Mouse (Mus musculus) CD4-positive helper T cell, adult 2 months (primary cell): ENCODE data around the gene Cops4.

Experiments used
- DNase-seq: peaks from one replicate; pipeline ENCODE4 v3.0.0-alpha.2; 2012; ENCODE audit warnings: low read depth, missing footprints, low spot score

Cops4 gene

DNA sequence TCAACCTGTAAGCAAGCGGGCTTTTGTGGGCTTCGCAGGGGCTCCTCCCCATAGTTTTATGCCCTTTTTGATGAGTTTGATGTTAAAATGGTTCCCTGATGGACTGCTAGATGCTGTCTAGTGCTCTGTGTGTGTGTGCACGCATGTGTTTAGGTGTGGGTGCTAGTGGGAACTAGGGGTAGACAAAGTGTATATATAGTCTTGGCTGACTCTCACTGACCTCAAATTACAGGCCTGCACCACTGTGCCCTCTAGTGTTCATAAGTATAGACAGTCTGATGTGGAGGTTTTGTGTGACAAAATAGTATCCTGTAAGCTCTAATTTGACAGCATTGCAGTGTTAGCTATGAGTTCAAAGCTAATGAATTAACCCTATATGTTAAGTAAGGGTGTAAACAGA, 18.5 kb downstream of the Cops4 start:
- DNase-seq = peak; percentile 62

DNA sequence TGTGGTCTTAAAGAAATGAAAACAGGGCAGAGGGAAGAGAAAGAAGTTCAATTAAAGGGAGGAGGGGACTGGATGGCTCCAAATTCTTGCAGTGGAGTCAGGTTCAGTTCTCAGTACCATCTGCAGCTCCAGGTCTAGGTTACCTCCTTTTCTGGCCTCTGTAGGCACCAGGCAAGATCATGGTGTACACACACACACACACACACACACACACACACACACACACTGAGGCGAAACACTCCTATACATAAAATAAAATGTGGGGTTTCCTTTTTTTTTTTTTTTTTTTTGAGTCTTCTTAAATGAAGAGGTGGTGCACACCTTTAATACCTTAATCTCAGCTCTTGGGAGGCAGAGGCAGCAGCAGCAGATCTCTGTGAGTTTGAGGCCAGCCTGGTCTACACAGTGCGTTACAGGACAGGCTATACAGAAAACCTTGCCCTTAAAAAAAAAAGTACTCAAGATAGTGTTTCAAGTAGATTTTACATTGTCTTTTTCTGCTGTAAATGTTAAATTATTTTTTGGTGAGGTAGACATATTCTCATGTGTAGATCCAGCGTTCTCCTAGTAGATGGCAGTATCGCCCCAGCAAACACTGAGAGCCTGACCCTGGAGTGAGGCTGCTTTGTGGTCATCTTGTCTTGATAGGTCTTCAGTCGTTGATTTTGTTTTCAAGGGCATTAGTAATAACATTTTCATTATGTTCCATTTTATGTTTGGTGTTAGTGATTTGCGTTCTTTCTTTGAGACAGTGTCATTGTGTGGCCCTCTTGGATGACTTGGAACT, 28.4 kb downstream of the Cops4 start:
- DNase-seq = no peak

DNA sequence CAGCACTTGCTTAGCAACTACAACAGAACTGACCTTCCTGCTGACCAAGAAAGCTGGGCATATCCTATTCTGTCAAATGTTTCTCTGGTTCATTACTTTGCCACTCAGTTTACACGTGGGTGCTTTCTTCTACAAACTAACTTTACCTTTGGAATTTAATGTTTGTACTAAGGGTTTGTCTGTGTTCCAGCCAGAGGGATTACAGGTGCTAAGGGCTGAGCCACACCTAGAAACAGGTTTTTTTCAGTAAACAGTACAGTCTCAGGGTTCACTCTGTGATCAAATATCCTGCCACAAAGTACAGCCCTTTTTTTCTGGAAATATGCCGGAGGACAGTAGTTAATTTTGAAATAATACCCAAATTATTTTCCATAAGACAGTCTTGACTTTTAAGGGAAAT, 30.1 kb downstream of the Cops4 start:
- DNase-seq = no peak

DNA sequence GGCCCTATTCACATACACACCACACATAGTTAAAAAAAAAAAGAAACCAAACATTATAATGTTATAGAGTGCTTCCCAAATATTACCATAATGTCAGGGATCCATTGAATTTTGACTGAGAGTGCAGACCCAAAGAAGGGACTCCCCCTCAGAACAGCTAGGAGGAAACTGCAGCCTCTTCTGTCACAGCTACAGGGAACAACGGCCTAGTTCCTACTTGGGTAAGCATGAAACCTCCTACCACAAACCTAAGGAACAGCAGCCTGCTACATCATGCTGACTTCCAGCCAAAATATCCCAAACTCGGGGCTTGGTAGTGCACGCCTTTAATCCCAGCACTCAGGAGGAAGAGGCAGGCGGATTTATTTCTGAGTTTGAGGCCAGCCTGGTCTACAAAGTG, 31.2 kb downstream of the Cops4 start:
- DNase-seq = no peak

DNA sequence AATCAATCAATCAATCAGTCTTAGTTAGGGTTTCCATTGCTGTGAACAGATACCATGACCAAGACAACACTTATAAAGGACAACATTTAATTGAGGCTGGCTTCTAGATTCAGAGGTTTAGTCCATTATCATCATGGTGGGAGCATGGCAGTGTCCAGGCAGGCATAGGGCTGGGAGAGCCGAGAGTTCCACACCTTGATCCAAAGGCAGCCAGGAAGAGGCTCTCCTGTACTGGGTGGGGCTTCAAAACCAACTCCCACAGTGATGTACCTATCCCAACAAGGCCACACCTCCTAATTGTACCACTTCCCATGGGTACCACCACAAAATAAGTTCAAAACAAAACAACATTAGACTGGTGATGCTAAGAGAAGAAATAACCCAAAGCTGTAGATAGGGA, 32.0 kb downstream of the Cops4 start:
- DNase-seq = no peak

DNA sequence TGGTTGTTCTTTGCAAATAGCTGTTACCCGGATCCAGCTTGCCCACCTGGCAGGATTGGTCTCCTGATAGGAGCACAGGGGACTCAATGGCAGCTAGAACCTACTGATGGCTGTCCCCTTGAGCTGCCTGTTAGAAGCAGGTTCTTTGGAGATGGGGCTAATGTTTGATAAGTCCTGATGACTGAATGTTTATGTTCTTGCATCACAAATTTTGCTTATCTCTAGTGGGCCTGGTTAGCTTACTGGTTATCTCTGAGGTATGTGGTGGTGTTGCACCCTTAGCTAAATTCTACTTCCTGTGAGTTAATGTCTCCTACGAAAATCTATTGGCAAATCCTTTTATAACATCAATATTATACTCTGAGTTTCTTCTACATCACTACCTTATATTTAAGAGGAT, 33.8 kb downstream of the Cops4 start:
- no peak for DNase-seq

DNA sequence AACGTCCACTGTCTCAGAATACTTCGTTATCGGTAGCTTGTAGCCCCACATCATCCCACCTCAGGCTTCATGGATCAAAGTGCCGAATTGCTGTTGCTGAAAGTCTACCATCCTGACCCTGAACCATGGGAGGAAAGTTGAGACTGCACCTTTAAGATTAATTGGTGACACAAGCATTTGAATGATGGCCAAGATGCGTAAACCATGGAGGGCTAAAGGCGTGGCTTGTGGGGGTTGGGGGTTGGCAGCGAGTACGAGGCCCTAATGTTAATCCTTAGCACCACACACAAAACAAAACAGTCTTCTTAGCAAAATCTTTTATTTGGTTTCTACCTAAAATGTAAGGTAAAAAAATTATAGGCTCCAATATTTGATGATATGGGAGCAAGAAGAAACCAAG, 35.3 kb downstream of the Cops4 start:
- no peak for DNase-seq

DNA sequence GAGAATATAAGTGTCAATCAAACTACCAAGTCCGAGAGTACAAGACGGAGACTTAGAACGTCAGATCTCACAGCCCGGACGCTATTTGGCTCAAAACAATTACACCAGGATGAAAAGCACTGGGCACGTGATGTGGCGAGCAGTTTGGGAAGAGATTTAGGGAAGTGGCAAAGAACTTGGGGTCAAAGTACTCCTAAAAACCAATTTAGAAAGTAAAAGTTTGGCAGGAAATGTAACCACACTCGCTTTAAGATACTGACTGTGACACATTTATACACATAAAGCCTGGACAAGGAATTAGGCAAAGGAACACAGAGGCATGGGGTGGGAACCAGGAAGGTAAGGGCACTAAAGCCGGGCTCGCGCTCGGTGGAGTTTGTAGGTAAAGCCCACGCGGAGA, 38.9 kb downstream of the Cops4 start:
- DNase-seq = no peak

DNA sequence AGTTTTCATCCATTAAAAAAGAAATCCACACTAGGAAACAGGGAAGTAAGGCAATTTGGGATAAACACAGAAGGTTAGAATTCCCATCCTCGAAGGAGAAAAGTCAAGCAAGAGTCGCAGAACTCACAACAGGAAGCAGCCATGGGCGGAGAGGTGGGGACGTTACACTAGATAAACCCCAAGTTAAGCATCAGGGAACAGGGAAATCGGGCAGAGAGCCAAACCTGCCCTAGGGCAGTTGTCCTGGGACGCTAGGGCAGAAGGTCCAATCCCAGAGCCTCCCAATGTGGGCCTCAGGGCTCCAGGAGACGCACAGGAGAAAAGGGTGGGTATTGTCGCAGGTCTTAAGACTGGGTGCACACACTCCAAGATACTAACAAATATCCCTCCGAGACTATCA, 39.4 kb downstream of the Cops4 start:
- no peak for DNase-seq

DNA sequence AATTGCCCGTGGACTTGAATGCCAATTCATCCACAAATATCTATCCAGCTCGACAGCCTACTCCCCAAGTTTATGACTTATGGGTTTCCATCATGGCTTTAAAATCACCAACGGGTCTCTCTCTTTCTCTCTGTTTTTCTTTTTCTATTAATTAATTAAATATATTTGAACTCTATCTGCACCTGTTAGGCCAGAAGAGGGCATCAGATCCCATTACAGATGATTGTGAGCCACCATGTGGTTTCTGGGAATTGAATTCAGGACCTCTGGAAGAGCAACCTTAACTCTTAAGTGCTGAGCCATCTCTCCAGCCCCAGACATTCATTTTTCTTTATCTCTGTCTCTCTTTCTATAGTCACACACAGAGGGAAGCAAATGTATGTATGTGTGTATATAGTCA, 40.7 kb downstream of the Cops4 start:
- no peak for DNase-seq

DNA sequence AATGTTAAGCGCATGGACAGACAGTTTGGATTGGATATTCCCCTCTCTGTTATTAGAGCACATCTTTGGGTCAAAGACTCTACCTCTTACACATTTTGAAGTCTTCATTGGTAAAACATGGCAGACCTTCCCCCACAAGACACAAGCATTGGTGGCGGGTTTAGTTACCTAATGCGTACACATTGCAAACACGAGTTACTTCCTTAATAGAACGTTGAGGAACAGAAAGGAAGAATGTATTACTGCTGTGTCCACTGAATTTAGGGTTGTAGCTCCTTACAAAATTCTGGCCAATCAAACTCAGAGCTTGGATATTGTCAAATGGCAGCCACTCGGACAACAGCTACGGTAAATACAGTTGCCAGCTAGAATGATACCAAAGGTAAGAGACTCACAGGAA, 41.2 kb downstream of the Cops4 start:
- no peak for DNase-seq

DNA sequence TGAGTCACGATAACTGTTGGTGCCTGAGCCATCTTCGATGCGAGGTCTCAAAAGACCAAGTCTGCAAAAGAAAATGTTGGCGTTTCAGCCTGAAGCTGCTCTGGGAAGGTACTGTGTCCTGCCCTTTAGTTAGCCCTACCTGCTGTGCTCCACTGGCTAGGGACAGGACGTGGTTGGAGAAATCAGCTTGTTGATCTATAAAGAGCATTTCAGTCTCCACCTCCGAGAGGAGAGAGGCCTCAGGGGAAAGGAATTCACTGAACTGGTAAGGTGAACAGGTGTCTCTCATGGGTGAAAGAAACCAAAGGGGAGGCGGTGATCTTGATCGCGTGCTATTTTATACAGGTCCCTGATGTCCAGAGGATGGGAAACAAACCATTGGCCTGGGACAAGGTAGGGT, 44.6 kb downstream of the Cops4 start:
- no peak for DNase-seq

DNA sequence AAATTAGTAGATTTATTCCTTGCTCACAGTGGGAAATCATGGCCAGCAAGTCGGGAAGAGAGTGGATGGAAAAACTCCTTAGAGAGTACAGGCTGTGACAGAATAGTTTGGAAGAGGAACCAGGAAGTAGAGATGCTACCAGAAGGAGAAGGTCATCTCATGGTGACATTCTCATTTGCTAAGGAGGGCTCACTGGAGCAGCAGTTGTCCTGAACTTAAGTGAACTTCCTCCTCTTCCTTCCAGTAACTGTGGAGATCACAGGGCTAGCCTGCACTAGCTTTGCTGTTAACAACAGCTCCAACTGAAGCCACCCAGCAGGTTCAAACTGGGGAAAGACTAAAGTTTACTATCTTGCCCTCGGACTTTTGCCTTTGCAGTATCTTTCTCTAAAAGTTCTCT, 48.7 kb downstream of the Cops4 start:
- DNase-seq = no peak

DNA sequence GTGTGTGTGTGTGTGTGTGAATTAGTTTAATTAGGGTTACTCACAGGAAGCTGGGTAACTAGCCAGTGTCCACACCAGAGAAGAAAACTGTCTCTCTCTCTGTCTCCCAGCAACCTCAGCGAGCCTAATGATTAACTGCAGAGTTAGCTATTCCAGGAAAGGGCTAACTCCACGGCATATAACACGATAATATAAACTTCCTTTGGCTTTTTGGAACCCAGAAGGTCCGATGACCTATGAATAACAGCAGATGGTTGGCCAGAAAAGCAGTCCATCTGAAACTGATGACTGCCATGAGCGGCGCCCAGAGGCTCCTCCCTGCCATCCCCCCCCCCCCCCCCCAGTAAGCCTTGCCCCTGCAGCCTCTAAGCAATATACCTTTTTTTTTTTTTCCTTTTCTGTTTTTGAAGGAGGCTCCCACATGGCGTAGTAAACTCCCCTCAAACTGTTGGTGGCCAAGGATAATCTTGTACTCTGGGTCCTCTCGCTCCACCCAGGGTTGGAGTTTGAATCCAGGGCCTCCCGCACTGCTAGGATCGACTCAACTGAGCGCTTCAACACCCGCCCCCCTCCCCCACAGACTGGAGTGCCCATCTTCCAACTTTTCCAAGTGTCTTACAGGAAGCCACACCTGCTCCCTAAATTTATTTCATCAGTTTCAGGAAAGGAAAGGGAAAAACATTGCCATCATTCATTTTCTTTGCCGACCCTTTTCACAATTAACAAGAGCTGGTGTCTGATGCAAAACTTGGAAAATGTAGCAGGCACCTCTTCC, 49.3 kb downstream of the Cops4 start:
- no peak for DNase-seq

DNA sequence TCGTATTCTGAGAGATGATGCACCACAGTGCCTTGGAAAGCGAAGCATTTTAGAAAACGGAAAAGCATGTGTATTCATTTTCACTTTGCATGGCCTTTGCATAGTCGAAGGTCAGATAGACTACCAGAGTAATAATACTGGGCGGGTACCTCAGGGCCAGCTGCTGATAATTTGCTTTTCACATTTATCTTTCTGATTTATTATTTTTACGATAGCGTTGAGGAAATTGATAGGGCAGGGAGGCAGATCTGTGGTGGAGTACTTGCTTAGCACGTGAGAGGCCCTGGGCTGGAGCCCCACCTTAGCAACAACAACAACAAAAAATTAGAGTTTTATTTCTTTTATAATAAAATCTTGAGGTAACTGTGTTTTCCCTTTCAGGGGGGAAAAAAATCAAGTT, 50.1 kb downstream of the Cops4 start:
- DNase-seq = no peak

DNA sequence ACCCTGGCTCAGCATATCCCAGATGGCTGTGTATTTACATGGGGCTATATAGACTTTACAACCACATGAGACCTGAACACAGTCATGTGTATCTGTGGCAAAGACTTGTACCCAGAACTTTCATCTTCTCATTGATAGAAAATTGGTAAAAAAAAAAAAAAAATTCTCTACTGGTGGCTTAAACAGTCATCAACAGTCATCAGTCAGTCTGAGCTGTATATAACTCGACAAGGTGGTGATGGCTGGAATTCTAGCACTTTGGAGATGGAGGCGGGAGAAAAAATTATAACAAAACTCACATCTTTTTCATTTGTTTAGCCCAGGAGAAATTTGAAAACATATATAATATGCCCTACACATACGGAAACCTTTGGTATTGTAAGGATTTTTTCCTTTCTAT, 50.7 kb downstream of the Cops4 start:
- no peak for DNase-seq

DNA sequence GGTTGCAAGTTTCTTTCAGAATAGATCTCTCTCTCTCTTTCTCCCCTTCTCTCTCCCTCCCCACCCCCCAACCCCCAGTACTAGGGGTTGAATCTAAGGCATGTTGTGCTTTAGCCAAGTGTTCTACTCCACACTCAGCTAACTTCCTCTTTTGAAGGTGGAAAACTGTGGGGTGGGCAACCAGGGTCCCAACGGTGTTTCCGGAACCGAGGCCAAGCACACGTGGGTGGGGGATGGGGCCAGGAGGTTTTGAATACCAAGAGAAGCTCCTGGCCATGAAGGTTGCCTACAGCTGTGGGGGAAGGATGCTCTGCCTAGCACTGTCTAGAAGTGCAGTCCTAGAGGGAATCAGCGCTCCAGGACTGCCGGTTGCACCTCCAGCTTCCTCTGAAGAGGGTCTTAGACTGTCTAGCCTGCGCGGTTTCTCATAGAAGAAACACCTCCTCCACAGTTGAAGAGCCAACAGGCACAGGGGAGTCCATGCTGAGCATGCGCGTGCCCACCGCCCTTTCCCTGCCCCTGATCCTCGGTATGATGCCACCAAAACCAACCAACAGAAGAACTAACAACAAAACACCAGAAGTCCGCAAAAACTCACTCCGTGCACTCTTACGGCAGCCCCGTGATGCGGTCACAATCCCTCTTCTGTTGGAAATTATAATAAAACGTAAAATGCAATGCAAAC, 51.3 kb downstream of the Cops4 start:
- no peak for DNase-seq

DNA sequence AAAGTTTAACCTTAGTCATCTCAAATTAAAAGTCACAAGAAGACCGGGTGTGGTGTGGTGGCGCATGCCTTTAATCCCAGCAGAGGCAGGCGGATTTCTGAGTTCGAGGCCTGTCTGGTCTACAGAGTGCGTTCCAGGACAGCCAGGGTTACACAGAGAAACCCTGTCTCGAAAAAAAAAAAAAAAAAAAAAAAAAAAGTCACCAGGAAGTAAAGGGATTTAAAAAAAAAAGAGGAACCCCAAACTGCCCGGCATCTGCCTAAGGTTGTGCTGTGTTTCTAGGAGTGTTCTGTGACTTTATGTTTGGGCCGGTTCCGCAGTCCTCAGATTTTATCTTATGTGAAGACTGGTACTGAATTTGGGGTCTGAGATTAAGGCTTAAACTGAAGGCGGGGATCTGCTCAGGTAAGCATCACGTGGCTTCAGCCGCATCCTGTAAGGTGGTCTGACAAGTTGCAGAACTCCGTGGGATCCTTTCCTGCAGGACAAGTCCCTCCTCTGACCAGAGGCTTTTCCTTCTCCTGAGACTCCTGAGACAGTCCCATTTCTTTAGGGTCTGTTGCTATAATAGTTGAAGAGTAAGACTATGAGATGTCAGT, 52.0 kb downstream of the Cops4 start:
- DNase-seq = no peak

DNA sequence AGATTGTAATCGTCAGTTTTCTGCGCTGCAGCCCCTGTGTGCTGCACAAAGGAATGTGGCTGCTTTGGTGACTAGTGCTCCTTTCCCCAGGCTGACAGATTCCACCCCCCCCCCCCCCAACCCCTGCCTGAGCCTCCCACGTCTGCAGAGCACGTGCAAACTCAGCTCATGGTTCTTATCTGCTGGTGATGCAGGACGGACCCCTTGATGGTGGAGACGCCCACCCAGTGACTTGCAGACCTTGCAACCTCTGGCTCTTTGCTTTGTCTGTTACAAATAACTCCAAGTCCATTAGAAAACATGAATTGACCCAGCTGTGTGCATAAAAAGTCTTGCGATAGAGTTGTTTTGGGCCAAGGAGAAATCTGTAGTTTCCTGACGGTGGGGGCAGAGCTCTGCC, 52.6 kb downstream of the Cops4 start:
- DNase-seq = no peak

DNA sequence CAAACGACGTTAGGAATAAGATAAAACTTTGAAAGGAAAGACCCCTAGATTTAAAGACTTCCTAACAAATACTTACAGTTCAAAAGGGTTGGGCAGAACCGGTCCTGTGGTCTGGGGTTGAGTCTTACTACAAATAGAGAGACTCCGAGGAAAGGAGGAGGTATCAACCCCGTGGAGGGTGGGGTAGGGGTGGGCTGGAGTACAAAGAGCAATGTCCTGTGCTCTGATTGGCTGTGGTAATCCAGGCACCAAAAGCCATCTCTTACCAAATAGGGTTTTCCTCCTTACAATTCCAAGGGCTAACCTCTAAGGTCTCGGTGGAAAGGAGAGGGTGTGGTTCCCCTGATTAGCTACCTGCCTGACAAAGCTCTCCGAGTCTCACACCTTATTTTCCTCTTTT, 54.0 kb downstream of the Cops4 start, which contains the start of gene Plac8:
Gene Plac8 (minus strand): TSS at position 177 of the 400 bp plus-strand sequence.
- DNase-seq = no peak

DNA sequence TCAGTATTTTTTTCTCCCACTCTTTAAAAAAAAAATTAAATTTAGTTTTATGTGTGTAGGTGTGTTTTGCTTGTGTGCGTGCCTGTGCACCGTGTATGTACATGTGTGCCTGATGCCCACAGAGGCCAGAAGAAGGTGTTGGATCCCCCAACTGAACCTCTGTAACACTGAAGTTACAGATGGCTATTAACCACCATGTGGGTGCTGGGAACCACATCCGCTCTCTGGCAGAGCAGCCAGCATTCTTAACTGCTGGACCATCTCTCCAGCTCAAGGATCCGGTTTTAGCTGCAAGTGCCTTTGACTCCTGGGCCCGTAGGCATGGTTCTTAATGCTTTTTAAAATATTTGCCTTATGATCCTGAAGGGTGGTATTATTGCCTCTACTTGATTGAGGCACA, 55.1 kb downstream of the Cops4 start:
- peak; percentile 33 for DNase-seq

DNA sequence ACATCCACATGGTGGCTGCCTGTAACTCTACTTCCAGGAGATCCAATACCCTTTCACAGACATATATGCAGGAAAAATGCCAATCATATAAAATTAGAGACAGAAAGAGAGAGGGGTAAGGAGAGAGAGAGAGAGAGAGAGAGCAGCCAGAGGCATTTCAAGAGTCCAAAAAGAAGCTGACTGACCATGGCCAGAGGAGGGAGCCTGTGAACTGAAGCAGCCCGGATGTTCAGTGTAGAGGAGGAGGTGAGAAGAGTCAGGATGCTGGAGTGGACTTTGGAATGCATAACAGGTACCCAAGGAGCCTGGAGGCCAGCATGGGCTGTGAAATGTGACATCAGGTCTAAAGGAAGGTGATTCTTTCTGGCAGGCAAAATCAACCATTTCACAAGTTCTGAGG, 56.7 kb downstream of the Cops4 start:
- DNase-seq = no peak
